Mouse (Mus musculus): ENCODE data around the gene Plgrkt. TPM values are rescaled to one million over a fixed set of nuclear protein-coding genes. Genes with fewer than 3 reads are reported as not detected.

The Plgrkt gene
- total and polyA plus RNA-seq, 2 experiments from 2014 or later: 45.5 to 85.6 TPM

DNA sequence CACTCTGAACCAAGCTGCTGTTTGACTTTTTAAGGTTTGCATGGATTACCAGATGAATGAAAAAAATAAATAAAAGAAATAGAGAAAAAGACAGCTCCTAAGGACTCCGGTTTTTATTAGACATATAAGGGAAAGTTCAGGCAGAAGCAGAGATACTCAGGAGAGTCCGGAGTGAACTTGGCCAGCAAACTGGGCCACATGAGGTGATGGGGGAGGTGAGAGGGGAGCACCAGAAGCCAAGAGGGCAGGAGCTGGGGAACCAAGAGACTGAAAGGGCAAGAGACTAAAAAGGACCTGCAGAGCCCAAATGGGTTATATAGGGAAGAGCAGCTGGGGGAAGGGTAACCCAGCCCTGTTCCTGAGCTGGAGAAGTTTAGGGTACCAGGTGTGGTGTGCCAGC is 27.5 kb upstream of the Plgrkt start:
- no peaks in the 10 kb centered on the region for H3K36me3 ChIP-seq (ENCODE audit: insufficient read depth)
- H3K4me3 ChIP-seq (ENCODE audit: low read depth, low read length): no peak overlapping the region
- H3K27ac ChIP-seq (ENCODE audit: low read depth, low read length): no peak overlapping the region
- TF ChIP-seq CTCF (IDR thresholded peaks at IDR 0.05; ENCODE audit: low read depth): no peak
- ATAC-seq (no peak), DNase-seq (no peak)
- no peak overlapping the region for H3K9ac ChIP-seq
- H3K4me2 ChIP-seq (ENCODE audit: low read depth): no peak overlapping the region
- no peaks in the 10 kb centered on the region for H3K27me3 ChIP-seq (ENCODE audit: insufficient read depth, low read length)
- H3K4me1 ChIP-seq (ENCODE audit: insufficient read depth): no peaks in the 10 kb centered on the region
- H3K9me3 ChIP-seq (ENCODE audit: low read length): no peaks in the 10 kb centered on the region
- WGBS: 94% methylated on average over 2 of the region's 2 CpGs

DNA sequence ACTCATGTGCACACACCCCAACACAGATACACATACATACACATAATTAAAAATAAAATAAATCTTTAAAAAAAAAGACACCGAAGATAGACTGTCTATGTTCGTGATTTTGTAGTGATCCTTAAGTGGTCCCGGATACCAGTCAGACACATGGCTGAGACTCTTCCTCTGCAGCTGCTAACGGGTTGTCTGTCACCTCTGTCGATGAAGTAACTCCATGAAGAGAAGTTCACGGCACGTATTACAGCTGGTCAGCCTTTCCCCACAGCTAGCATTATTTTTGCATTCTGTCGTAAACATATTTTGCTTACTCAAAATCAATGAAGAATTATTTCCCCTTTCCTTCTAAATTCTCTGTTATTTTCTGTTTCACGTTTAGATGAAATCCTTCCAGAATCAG is 26.1 kb upstream of the Plgrkt start:
- Histone ChIP-seq H3K4me2 (ENCODE audit: low read depth) (no peak overlapping the region), H3K9me3 (ENCODE audit: low read length) (no peaks in the 10 kb centered on the region), H3K36me3 (ENCODE audit: insufficient read depth) (no peaks in the 10 kb centered on the region), H3K4me3 (ENCODE audit: low read depth, low read length) (no peak overlapping the region), H3K9ac (no peak overlapping the region), H3K27me3 (ENCODE audit: insufficient read depth, low read length) (no peaks in the 10 kb centered on the region), H3K27ac (ENCODE audit: low read depth, low read length) (no peak overlapping the region), H3K4me1 (ENCODE audit: insufficient read depth) (no peaks in the 10 kb centered on the region)
- DNase-seq (no peak), ATAC-seq (no peak)
- 94% methylated on average over 9 of the region's 9 CpGs for WGBS
- TF ChIP-seq CTCF (IDR thresholded peaks at IDR 0.05; ENCODE audit: low read depth): no peak

DNA sequence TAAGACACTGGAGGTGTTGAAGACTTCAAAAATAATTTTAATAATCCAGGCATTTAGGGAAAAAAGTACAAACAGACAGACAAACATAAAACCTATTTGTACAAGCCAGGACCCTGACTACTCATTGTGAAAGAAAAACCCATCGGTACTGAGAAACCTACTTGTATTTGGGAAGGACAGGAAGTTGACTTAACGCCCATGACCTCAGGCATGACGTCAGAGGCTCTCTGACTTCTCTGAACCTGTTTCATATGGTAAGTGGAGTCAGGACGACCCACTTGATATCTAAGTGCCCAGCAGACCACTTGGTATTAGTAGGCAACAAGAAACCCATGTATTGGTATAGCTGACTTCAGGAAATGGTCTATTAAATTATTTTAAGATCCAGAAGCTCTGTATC is 24.1 kb upstream of the Plgrkt start:
- Histone ChIP-seq H3K27me3 (ENCODE audit: insufficient read depth, low read length) (no peaks in the 10 kb centered on the region), H3K4me1 (ENCODE audit: insufficient read depth) (no peaks in the 10 kb centered on the region), H3K9me3 (ENCODE audit: low read length) (no peaks in the 10 kb centered on the region), H3K4me3 (ENCODE audit: low read depth, low read length) (no peak overlapping the region), H3K4me2 (ENCODE audit: low read depth) (no peak overlapping the region), H3K27ac (ENCODE audit: low read depth, low read length) (no peak overlapping the region), H3K36me3 (ENCODE audit: insufficient read depth) (no peaks in the 10 kb centered on the region), H3K9ac (no peak overlapping the region)
- ATAC-seq: no peak
- no peak for DNase-seq
- no peak for TF ChIP-seq CTCF (IDR thresholded peaks at IDR 0.05; ENCODE audit: low read depth)
- 77% methylated on average over 4 of the region's 4 CpGs for WGBS

DNA sequence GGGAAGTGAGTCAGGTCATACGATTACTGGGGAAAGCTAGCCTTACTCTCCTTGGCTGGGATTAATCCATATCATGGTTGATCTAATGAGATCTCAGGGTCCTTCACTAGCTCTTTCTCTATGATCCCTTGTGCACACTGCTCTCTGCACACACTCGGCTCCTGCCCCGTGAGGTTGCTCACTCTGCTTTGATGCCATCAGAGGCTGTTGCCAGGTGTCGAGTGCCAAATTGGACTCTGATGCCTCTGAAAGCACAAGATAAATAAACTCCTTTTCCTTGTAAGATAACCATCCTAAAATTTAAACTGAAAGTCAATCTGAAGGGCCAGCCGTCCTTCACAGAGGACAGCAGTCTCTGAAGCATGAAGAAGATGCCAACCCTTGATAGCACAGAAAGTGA is 23.3 kb upstream of the Plgrkt start:
- DNase-seq (no peak), ATAC-seq (no peak)
- TF ChIP-seq CTCF (IDR thresholded peaks at IDR 0.05; ENCODE audit: low read depth): no peak
- no peaks in the 10 kb centered on the region for H3K9me3 ChIP-seq (ENCODE audit: low read length)
- H3K4me3 ChIP-seq (ENCODE audit: low read depth, low read length): no peak overlapping the region
- H3K9ac ChIP-seq: no peak overlapping the region
- no peaks in the 10 kb centered on the region for H3K36me3 ChIP-seq (ENCODE audit: insufficient read depth)
- no peaks in the 10 kb centered on the region for H3K27me3 ChIP-seq (ENCODE audit: insufficient read depth, low read length)
- WGBS: 83% methylated on average over 5 of the region's 5 CpGs
- H3K4me2 ChIP-seq (ENCODE audit: low read depth): no peak overlapping the region
- no peak overlapping the region for H3K27ac ChIP-seq (ENCODE audit: low read depth, low read length)
- H3K4me1 ChIP-seq (ENCODE audit: insufficient read depth): no peaks in the 10 kb centered on the region

DNA sequence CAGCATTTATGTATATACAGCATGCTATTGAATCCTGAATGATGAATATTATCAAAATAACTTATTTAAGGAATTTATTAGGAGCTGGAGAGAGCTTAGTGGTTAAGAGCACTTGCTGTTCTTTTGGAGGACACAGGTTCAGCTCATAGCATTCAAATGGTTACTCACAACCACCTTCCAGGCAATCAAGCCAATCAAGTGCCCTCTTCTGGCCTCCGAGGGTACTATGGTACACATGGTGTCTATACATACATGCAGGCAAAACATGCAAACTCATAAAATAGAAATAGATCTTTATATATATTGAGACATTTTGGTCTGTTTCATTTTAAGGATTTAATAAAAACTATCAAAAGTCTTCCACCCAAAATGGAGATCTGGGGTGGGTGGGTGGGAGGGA is 21.6 kb upstream of the Plgrkt start:
- DNase-seq (no peak), ATAC-seq (no peak)
- Histone ChIP-seq H3K4me2 (ENCODE audit: low read depth) (no peak overlapping the region), H3K27ac (ENCODE audit: low read depth, low read length) (no peak overlapping the region), H3K36me3 (ENCODE audit: insufficient read depth) (no peaks in the 10 kb centered on the region), H3K4me1 (ENCODE audit: insufficient read depth) (no peaks in the 10 kb centered on the region), H3K9me3 (ENCODE audit: low read length) (no peaks in the 10 kb centered on the region), H3K9ac (no peak overlapping the region), H3K27me3 (ENCODE audit: insufficient read depth, low read length) (no peaks in the 10 kb centered on the region), H3K4me3 (ENCODE audit: low read depth, low read length) (no peak overlapping the region)
- 96% methylated on average over 1 of the region's 1 CpGs for WGBS
- no peak for TF ChIP-seq CTCF (IDR thresholded peaks at IDR 0.05; ENCODE audit: low read depth)

DNA sequence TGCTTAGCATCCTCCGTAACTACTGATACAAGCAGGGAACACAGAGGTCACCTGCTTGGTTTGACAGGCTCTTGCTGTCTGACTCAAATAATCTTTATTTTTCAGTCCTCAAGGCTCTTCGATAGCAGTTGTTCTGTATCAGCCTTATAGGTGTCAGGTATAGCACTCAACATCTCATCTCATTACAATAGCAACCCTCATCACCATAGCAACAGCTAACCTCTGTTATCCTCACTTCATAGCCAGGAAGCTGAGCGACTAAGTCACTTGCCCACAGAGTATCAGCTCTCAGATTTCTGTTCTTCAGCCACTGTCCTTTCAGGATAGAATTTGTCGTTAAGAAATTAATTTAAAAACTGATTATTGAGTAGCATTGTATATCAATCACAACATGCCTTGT is 18.6 kb upstream of the Plgrkt start:
- Histone ChIP-seq H3K27ac (ENCODE audit: low read depth, low read length) (no peak overlapping the region), H3K27me3 (ENCODE audit: insufficient read depth, low read length) (no peaks in the 10 kb centered on the region), H3K9ac (no peak overlapping the region), H3K9me3 (ENCODE audit: low read length) (no peaks in the 10 kb centered on the region), H3K4me3 (ENCODE audit: low read depth, low read length) (no peak overlapping the region), H3K4me1 (ENCODE audit: insufficient read depth) (no peaks in the 10 kb centered on the region), H3K4me2 (ENCODE audit: low read depth) (no peak overlapping the region), H3K36me3 (ENCODE audit: insufficient read depth) (no peaks in the 10 kb centered on the region)
- WGBS: 80% methylated on average over 4 of the region's 4 CpGs
- ATAC-seq: peak; percentile 54; the same call in 1 of the 2 replicates
- DNase-seq: no peak
- no peak for TF ChIP-seq CTCF (IDR thresholded peaks at IDR 0.05; ENCODE audit: low read depth)

DNA sequence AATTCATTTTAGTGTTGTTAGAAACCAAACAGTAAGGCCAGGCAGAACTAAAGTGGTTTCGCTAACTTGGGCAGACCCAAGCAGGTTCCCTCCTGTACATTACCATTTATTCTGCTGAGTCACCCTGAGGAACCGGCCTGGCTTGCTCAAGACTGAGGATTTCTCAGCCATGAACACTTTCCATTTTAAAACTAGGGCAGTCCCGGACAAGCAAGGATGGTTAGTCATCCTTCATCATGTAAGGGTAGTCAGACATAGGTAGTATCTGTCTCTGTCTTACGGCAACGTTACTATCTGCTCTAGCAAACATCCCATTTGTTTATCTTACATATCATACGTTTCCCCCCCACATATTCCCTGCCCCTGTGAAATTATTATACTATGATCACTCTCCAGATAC is 17.8 kb upstream of the Plgrkt start:
- no peaks in the 10 kb centered on the region for H3K9me3 ChIP-seq (ENCODE audit: low read length)
- no peaks in the 10 kb centered on the region for H3K4me1 ChIP-seq (ENCODE audit: insufficient read depth)
- WGBS: 88% methylated on average over 6 of the region's 6 CpGs
- H3K36me3 ChIP-seq (ENCODE audit: insufficient read depth): no peaks in the 10 kb centered on the region
- no peak overlapping the region for H3K4me3 ChIP-seq (ENCODE audit: low read depth, low read length)
- no peak for ATAC-seq
- no peak overlapping the region for H3K4me2 ChIP-seq (ENCODE audit: low read depth)
- no peak for DNase-seq
- no peak overlapping the region for H3K9ac ChIP-seq
- H3K27me3 ChIP-seq (ENCODE audit: insufficient read depth, low read length): no peaks in the 10 kb centered on the region
- no peak for TF ChIP-seq CTCF (IDR thresholded peaks at IDR 0.05; ENCODE audit: low read depth)
- H3K27ac ChIP-seq (ENCODE audit: low read depth, low read length): no peak overlapping the region

GRCm38 (mm10) chr19:29384412-29384811 is 17.2 kb upstream of the Plgrkt start:
- no peak for TF ChIP-seq CTCF (IDR thresholded peaks at IDR 0.05; ENCODE audit: low read depth)
- no peak overlapping the region for H3K27ac ChIP-seq (ENCODE audit: low read depth, low read length)
- H3K4me3 ChIP-seq (ENCODE audit: low read depth, low read length): no peak overlapping the region
- 87% methylated on average over 9 of the region's 9 CpGs for WGBS
- ATAC-seq: no peak
- no peaks in the 10 kb centered on the region for H3K27me3 ChIP-seq (ENCODE audit: insufficient read depth, low read length)
- H3K9ac ChIP-seq: no peak overlapping the region
- no peaks in the 10 kb centered on the region for H3K36me3 ChIP-seq (ENCODE audit: insufficient read depth)
- H3K4me1 ChIP-seq (ENCODE audit: insufficient read depth): no peaks in the 10 kb centered on the region
- DNase-seq: no peak
- H3K4me2 ChIP-seq (ENCODE audit: low read depth): no peak overlapping the region
- no peaks in the 10 kb centered on the region for H3K9me3 ChIP-seq (ENCODE audit: low read length)
